Mouse (Mus musculus) lung, postnatal 0 days (tissue): ENCODE measurements around the gene A730049H05Rik. TPM values are rescaled to one million over a fixed set of nuclear protein-coding genes. Genes with fewer than 3 reads are reported as not detected.

Source experiments
- ATAC-seq: fragments of 200-750 bp; cut with Nextera tagmentation; 2 replicates; pipeline ENCODE4 v1.8.0; 2017; ENCODE audit warnings: moderate library complexity
- DNase-seq: peaks from one replicate; pipeline ENCODE4 v3.0.0-alpha.2; 2016; ENCODE audit warnings: low spot score
- H3K27ac ChIP-seq: fragments of 300-500 bp; sonication (generic); 2 replicates; pipeline ENCODE4 v1.5.1; 2014; ENCODE audit warnings: antibody characterized with exemption, mild to moderate bottlenecking, low read length, mixed read lengths
- H3K27me3 ChIP-seq: fragments of 300-500 bp; sonication (generic); replicated peaks from 2 replicates; pipeline ENCODE4 v1.6.1; 2014; ENCODE audit warnings: low read length, mixed read lengths; ENCODE audit not compliant: insufficient read depth
- H3K36me3 ChIP-seq: fragments of 300-500 bp; sonication (generic); 2 replicates; pipeline ENCODE4 v1.6.1; 2014; ENCODE audit warnings: low read length, mixed read lengths; ENCODE audit not compliant: insufficient read depth
- H3K4me1 ChIP-seq: fragments of 300-500 bp; sonication (generic); 2 replicates; pipeline ENCODE4 v1.6.1; 2014; ENCODE audit warnings: antibody characterized with exemption, low read depth, low read length, mixed read lengths; ENCODE audit not compliant: insufficient read depth
- H3K4me2 ChIP-seq: fragments of 300-500 bp; sonication (generic); replicated peaks from 2 replicates; pipeline ENCODE4 v1.6.1; 2014; ENCODE audit warnings: low read depth, mild to moderate bottlenecking, low read length, moderate library complexity, mixed read lengths
- H3K4me3 ChIP-seq: fragments of 300-500 bp; sonication (generic); 2 replicates; pipeline ENCODE4 v1.5.1; 2014; ENCODE audit warnings: low read depth, low read length
- H3K9ac ChIP-seq: fragments of 300-500 bp; sonication (generic); replicated peaks from 2 replicates; pipeline ENCODE4 v1.6.1; 2014; ENCODE audit warnings: low read depth, mild to moderate bottlenecking
- H3K9me3 ChIP-seq: fragments of 300-500 bp; sonication (generic); 2 replicates; pipeline ENCODE4 v1.6.1; 2016; ENCODE audit warnings: low read length, mixed read lengths
- CTCF ChIP-seq: IDR thresholded peaks from 2 replicates; pipeline ENCODE4 v1.5.1; 2016; ENCODE audit warnings: antibody characterized with exemption, mild to moderate bottlenecking
- EP300 ChIP-seq: IDR thresholded peaks from 2 replicates; pipeline ENCODE4 v1.6.1; 2016; ENCODE audit warnings: antibody characterized with exemption, mild to moderate bottlenecking, control low read depth
- WGBS: fragments of 180-500 bp; shearing (Covaris S2); extraction: QIAGEN DNeasy Blood & Tissue Kit; methylation state at CpG from one replicate; pipeline ENCODE4 v1.1.7; 2014; 5-methylcytosine and 5-hydroxymethylcytosine counted together
- polyA plus RNA-seq: library from polyadenylated mRNA; unstranded; fragments of >200 nt; fragmentation: Nextera tagmentation; extraction: Ambion mirVana; gene quantifications from 2 replicates; pipeline ENCODE4 v1.2.1, GENCODE M21; 2015

Gene A730049H05Rik
- polyA plus RNA-seq, 1 experiment from 2014 or later: 1.5 TPM

DNA sequence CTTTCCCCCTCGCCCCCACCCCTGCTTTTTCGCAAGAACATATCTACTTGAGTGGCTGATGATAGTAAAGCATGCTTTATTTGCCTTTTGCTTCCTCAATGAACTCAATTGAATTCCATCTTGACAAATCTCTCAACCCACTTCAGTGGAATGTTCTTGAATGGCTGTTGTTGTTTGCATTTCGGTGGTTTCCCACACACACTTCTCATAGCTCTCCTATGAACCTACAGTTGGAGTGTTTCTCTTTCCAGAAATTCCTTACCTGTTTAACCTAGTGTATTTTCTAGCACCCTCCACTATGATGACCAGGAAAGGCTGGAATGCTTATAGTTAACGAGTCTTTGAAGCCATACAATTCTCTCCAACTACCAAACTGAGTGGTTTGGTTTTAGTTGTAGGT, 38.6 kb downstream of the A730049H05Rik start:
- no peak overlapping the region for H3K4me3 ChIP-seq
- WGBS: 51% methylated on average over 4 of the region's 4 CpGs
- H3K27ac ChIP-seq: peak overlapping the region; percentile 49
- H3K27me3 ChIP-seq: no peaks in the 10 kb centered on the region
- no peak overlapping the region for H3K9ac ChIP-seq
- peaks cover 6% of the 10 kb centered on the region; the same call in 1 of the 2 replicates for H3K36me3 ChIP-seq
- ATAC-seq (peak; percentile 84), DNase-seq (peak; percentile 92)
- no peak for TF ChIP-seq CTCF
- TF ChIP-seq EP300: peak; percentile 99
- H3K9me3 ChIP-seq: no peaks in the 10 kb centered on the region
- H3K4me1 ChIP-seq: peaks cover 12% of the 10 kb centered on the region; the same call in 1 of the 2 replicates
- H3K4me2 ChIP-seq: no peak overlapping the region

- H3K4me1 ChIP-seq: peaks cover 9% of the 10 kb centered on the region; the same call in 1 of the 2 replicates
- WGBS: 85% methylated on average over 13 of the region's 13 CpGs
- no peak for ATAC-seq
These were observed 41.5 kb downstream of the A730049H05Rik start for GRCm38 (mm10) chr6:92857761-92858160.

GRCm38 (mm10) chr6:92858721-92859510, 42.6 kb downstream of the A730049H05Rik start:
- no peak overlapping the region for H3K4me2 ChIP-seq
- no peaks in the 10 kb centered on the region for H3K9me3 ChIP-seq
- no peak overlapping the region for H3K4me3 ChIP-seq
- H3K4me1 ChIP-seq: peaks cover 4% of the 10 kb centered on the region; the same call in 1 of the 2 replicates
- H3K36me3 ChIP-seq: peaks cover 11% of the 10 kb centered on the region; the same call in 1 of the 2 replicates
- H3K27ac ChIP-seq: no peak overlapping the region
- TF ChIP-seq EP300 (no peak), CTCF (no peak)
- no peaks in the 10 kb centered on the region for H3K27me3 ChIP-seq
- ATAC-seq (no peak), DNase-seq (no peak)
- no peak overlapping the region for H3K9ac ChIP-seq
- WGBS: 80% methylated on average over 12 of the region's 12 CpGs

More at GRCm38 (mm10) chr6:92857761-92858160, 41.5 kb downstream of the A730049H05Rik start:
- no peak for DNase-seq
- no peak overlapping the region for H3K4me2 ChIP-seq
- TF ChIP-seq EP300 (no peak), CTCF (no peak)
- H3K36me3 ChIP-seq: peaks cover 11% of the 10 kb centered on the region; the same call in 1 of the 2 replicates
- no peaks in the 10 kb centered on the region for H3K9me3 ChIP-seq
- H3K4me3 ChIP-seq: no peak overlapping the region
- H3K27ac ChIP-seq: no peak overlapping the region
- H3K27me3 ChIP-seq: no peaks in the 10 kb centered on the region
- no peak overlapping the region for H3K9ac ChIP-seq

GRCm38 (mm10) chr6:92860285-92860912, 44.1 kb downstream of the A730049H05Rik start:
- DNase-seq (no peak), ATAC-seq (no peak)
- Histone ChIP-seq H3K4me3 (no peak overlapping the region), H3K4me1 (no peaks in the 10 kb centered on the region; the same call in 1 of the 2 replicates), H3K4me2 (no peak overlapping the region), H3K36me3 (peaks cover 15% of the 10 kb centered on the region; the same call in 1 of the 2 replicates), H3K9me3 (no peaks in the 10 kb centered on the region), H3K27me3 (no peaks in the 10 kb centered on the region), H3K27ac (peak overlapping the region; percentile 15; the same call in 1 of the 2 replicates), H3K9ac (no peak overlapping the region)
- WGBS: 56% methylated on average over 5 of the region's 5 CpGs
- no peak for TF ChIP-seq EP300
- TF ChIP-seq CTCF: no peak

DNA sequence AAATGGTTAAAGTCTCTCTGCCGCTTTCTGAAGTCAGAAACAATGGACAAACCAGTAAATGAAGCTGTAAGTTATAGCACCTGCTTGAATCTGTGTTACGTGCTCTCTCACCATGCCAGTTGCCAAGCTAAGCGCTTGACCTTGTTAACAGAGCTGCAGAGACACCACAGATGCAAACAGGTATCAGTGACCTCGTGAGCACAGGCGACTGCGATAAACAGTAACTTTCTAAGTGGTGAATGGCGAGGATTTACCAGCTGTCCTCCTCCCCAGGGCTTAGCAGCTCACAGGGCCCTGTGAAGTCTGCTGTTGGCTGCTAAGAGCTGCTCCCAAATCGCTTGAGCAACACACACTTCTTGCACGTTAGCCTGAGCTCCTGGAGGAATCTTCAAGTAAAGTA, 46.3 kb downstream of the A730049H05Rik start:
- ATAC-seq: no peak
- WGBS: 73% methylated on average over 9 of the region's 9 CpGs

DNA sequence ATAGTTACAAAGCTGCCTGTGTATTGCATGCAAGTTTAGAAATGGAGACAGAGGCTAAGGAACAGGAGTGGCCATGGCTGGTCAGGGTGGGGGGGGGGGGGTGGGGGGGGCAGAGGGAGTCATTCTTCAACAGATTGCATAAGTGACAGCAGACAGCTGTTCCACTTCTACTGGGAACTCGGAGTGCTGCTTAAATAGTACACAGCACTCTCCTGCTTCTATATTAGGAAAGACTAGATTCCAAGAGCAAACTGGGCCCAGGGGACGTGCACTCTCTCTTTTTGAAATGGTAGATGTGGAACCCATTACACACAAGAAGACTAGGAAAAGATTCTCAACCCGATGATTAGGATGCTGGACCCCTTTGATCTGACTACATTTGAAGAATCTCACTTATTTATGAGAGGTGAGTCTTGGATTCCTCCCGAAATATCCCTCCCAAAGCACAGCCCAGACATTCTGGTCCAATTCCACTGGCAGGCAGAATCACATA, 52.9 kb downstream of the A730049H05Rik start, which contains the start of gene Gm15737:
Gm15737 (plus strand) TSS at position 269 of the 493 bp plus-strand sequence.
- peak within 1 kb of the TSS; percentile 25; the same call in 1 of the 2 replicates for H3K4me2 ChIP-seq
- H3K4me1 ChIP-seq: peaks cover 18% of the 10 kb centered on the region
- H3K36me3 ChIP-seq: peaks cover 10% of the 10 kb centered on the region; the same call in 1 of the 2 replicates
- no peaks in the 10 kb centered on the region for H3K9me3 ChIP-seq
- TF ChIP-seq EP300 (peak; percentile 89), CTCF (no peak)
- H3K27me3 ChIP-seq: no peaks in the 10 kb centered on the region
- WGBS: 25% methylated on average over 4 of the region's 4 CpGs
- ATAC-seq (peak; percentile 93), DNase-seq (peak; percentile 94)
- H3K4me3 ChIP-seq: no peak within 1 kb of the TSS
- no peak within 1 kb of the TSS for H3K9ac ChIP-seq
- H3K27ac ChIP-seq: peak within 1 kb of the TSS; percentile 89

More for the DNA sequence above, 46.3 kb downstream of the A730049H05Rik start:
- no peak overlapping the region for H3K4me2 ChIP-seq
- TF ChIP-seq CTCF (no peak), EP300 (no peak)
- no peaks in the 10 kb centered on the region for H3K27me3 ChIP-seq
- H3K4me3 ChIP-seq: no peak overlapping the region
- no peaks in the 10 kb centered on the region for H3K9me3 ChIP-seq
- H3K36me3 ChIP-seq: peaks cover 15% of the 10 kb centered on the region; the same call in 1 of the 2 replicates
- no peak overlapping the region for H3K27ac ChIP-seq
- no peak overlapping the region for H3K9ac ChIP-seq
- DNase-seq: no peak
- H3K4me1 ChIP-seq: no peaks in the 10 kb centered on the region
